Mouse (Mus musculus): Measurements from ENCODE around the gene Slc2a2. TPM values are rescaled to one million over a fixed set of nuclear protein-coding genes. Genes with fewer than 3 reads are reported as not detected.

Slc2a2 gene
- polyA plus RNA-seq (2014; fragmentation: Nextera tagmentation; extraction: Ambion mirVana), result 15.4 and 19.5 TPM in 2 replicates

- 0 out of 2 replicates have a peak, but pooled peaks have one; percentile 29 for ATAC-seq (replicated peaks; ENCODE audit: low FRiP score)
- Histone ChIP-seq H3K4me1 (replicated peaks; ENCODE audit: control insufficient read depth, insufficient read depth, low read length) (no peaks in the 10 kb centered on the region), H3K27ac (ENCODE audit: low read depth, low read length) (no peak within 1 kb of the TSS; the same call in 1 of the 2 replicates), H3K9ac (ENCODE audit: low read depth, low read length) (no peak within 1 kb of the TSS), H3K4me3 (ENCODE audit: low read depth, low read length) (peak within 1 kb of the TSS; percentile 35), H3K4me2 (peak within 1 kb of the TSS; percentile 42), H3K9me3 (ENCODE audit: control insufficient read depth, low read length) (no peaks in the 10 kb centered on the region), H3K36me3 (ENCODE audit: control insufficient read depth, insufficient read depth, low read length) (no peaks in the 10 kb centered on the region), H3K27me3 (replicated peaks; ENCODE audit: control insufficient read depth, insufficient read depth, low read length) (no peaks in the 10 kb centered on the region)
- WGBS, result 81% methylated on average over 2 of the region's 2 CpGs
- no peak for DNase-seq (ENCODE audit: low spot score)
Observed at GRCm38 (mm10) chr3:28697797-28698196, at the start of gene Slc2a2. Slc2a2 (plus strand) TSS chr3:28697903.

- H3K27ac ChIP-seq (ENCODE audit: low read depth, low read length), result no peak overlapping the region
- H3K27me3 ChIP-seq (replicated peaks; ENCODE audit: control insufficient read depth, insufficient read depth, low read length), result no peaks in the 10 kb centered on the region
- H3K36me3 ChIP-seq (ENCODE audit: control insufficient read depth, insufficient read depth, low read length), result no peaks in the 10 kb centered on the region
- ATAC-seq (replicated peaks; ENCODE audit: low FRiP score), result no peak
- H3K9me3 ChIP-seq (ENCODE audit: control insufficient read depth, low read length), result no peaks in the 10 kb centered on the region
- H3K4me3 ChIP-seq (ENCODE audit: low read depth, low read length), result no peak overlapping the region
- DNase-seq (ENCODE audit: low spot score), result no peak
- H3K4me2 ChIP-seq, result no peak overlapping the region
- 78% methylated on average over 3 of the region's 3 CpGs for WGBS
- no peaks in the 10 kb centered on the region for H3K4me1 ChIP-seq (replicated peaks; ENCODE audit: control insufficient read depth, insufficient read depth, low read length)
- no peak overlapping the region for H3K9ac ChIP-seq (ENCODE audit: low read depth, low read length)
Observed at GRCm38 (mm10) chr3:28652574-28652973, 45.1 kb upstream of the Slc2a2 start.

- ATAC-seq (replicated peaks; ENCODE audit: low FRiP score), result no peak
- H3K9ac ChIP-seq (ENCODE audit: low read depth, low read length), result no peak overlapping the region
- no peak overlapping the region for H3K27ac ChIP-seq (ENCODE audit: low read depth, low read length)
- WGBS, result 76% methylated on average over 3 of the region's 3 CpGs
- DNase-seq (ENCODE audit: low spot score), result no peak
- H3K36me3 ChIP-seq (ENCODE audit: control insufficient read depth, insufficient read depth, low read length), result no peaks in the 10 kb centered on the region
- no peaks in the 10 kb centered on the region for H3K27me3 ChIP-seq (replicated peaks; ENCODE audit: control insufficient read depth, insufficient read depth, low read length)
- no peaks in the 10 kb centered on the region for H3K9me3 ChIP-seq (ENCODE audit: control insufficient read depth, low read length)
- no peaks in the 10 kb centered on the region for H3K4me1 ChIP-seq (replicated peaks; ENCODE audit: control insufficient read depth, insufficient read depth, low read length)
- H3K4me3 ChIP-seq (ENCODE audit: low read depth, low read length), result no peak overlapping the region
- H3K4me2 ChIP-seq, result no peak overlapping the region
Observed at GRCm38 (mm10) chr3:28653043-28653442, 44.7 kb upstream of the Slc2a2 start.

GRCm38 (mm10) chr3:28654740-28655139 is 43.0 kb upstream of the Slc2a2 start:
- Histone ChIP-seq H3K4me1 (replicated peaks; ENCODE audit: control insufficient read depth, insufficient read depth, low read length) (no peaks in the 10 kb centered on the region), H3K4me2 (no peak overlapping the region), H3K36me3 (ENCODE audit: control insufficient read depth, insufficient read depth, low read length) (no peaks in the 10 kb centered on the region), H3K9ac (ENCODE audit: low read depth, low read length) (no peak overlapping the region), H3K9me3 (ENCODE audit: control insufficient read depth, low read length) (no peaks in the 10 kb centered on the region), H3K27ac (ENCODE audit: low read depth, low read length) (no peak overlapping the region), H3K27me3 (replicated peaks; ENCODE audit: control insufficient read depth, insufficient read depth, low read length) (no peaks in the 10 kb centered on the region), H3K4me3 (ENCODE audit: low read depth, low read length) (no peak overlapping the region)
- ATAC-seq (replicated peaks; ENCODE audit: low FRiP score) (no peak), DNase-seq (ENCODE audit: low spot score) (no peak)

- H3K27me3 ChIP-seq (replicated peaks; ENCODE audit: control insufficient read depth, insufficient read depth, low read length), result no peaks in the 10 kb centered on the region
- no peak overlapping the region for H3K27ac ChIP-seq (ENCODE audit: low read depth, low read length)
- no peak overlapping the region for H3K4me3 ChIP-seq (ENCODE audit: low read depth, low read length)
- H3K4me2 ChIP-seq, result no peak overlapping the region
- H3K4me1 ChIP-seq (replicated peaks; ENCODE audit: control insufficient read depth, insufficient read depth, low read length), result no peaks in the 10 kb centered on the region
- WGBS, result 50% methylated on average over 1 of the region's 1 CpGs
- H3K36me3 ChIP-seq (ENCODE audit: control insufficient read depth, insufficient read depth, low read length), result no peaks in the 10 kb centered on the region
- H3K9me3 ChIP-seq (ENCODE audit: control insufficient read depth, low read length), result no peaks in the 10 kb centered on the region
- no peak for ATAC-seq (replicated peaks; ENCODE audit: low FRiP score)
- no peak for DNase-seq (ENCODE audit: low spot score)
- no peak overlapping the region for H3K9ac ChIP-seq (ENCODE audit: low read depth, low read length)
Observed at GRCm38 (mm10) chr3:28658349-28658748, 39.4 kb upstream of the Slc2a2 start.

GRCm38 (mm10) chr3:28680851-28681250 is 16.9 kb upstream of the Slc2a2 start:
- H3K9ac ChIP-seq (ENCODE audit: low read depth, low read length), result no peak overlapping the region
- no peak for DNase-seq (ENCODE audit: low spot score)
- no peak overlapping the region for H3K27ac ChIP-seq (ENCODE audit: low read depth, low read length)
- no peak overlapping the region for H3K4me3 ChIP-seq (ENCODE audit: low read depth, low read length)
- WGBS, result 75% methylated on average over 7 of the region's 7 CpGs
- no peaks in the 10 kb centered on the region for H3K4me1 ChIP-seq (replicated peaks; ENCODE audit: control insufficient read depth, insufficient read depth, low read length)
- no peaks in the 10 kb centered on the region for H3K9me3 ChIP-seq (ENCODE audit: control insufficient read depth, low read length)
- no peaks in the 10 kb centered on the region for H3K36me3 ChIP-seq (ENCODE audit: control insufficient read depth, insufficient read depth, low read length)
- H3K4me2 ChIP-seq, result no peak overlapping the region
- no peaks in the 10 kb centered on the region for H3K27me3 ChIP-seq (replicated peaks; ENCODE audit: control insufficient read depth, insufficient read depth, low read length)
- no peak for ATAC-seq (replicated peaks; ENCODE audit: low FRiP score)

- ATAC-seq (replicated peaks; ENCODE audit: low FRiP score) (peak; percentile 51; the same call in 1 of the 2 replicates), DNase-seq (ENCODE audit: low spot score) (no peak)
- Histone ChIP-seq H3K4me3 (ENCODE audit: low read depth, low read length) (no peak overlapping the region), H3K9me3 (ENCODE audit: control insufficient read depth, low read length) (no peaks in the 10 kb centered on the region), H3K9ac (ENCODE audit: low read depth, low read length) (no peak overlapping the region), H3K36me3 (ENCODE audit: control insufficient read depth, insufficient read depth, low read length) (no peaks in the 10 kb centered on the region), H3K27ac (ENCODE audit: low read depth, low read length) (no peak overlapping the region), H3K4me1 (replicated peaks; ENCODE audit: control insufficient read depth, insufficient read depth, low read length) (no peaks in the 10 kb centered on the region), H3K4me2 (no peak overlapping the region), H3K27me3 (replicated peaks; ENCODE audit: control insufficient read depth, insufficient read depth, low read length) (no peaks in the 10 kb centered on the region)
- whole genome bisulfite sequencing, result 48% methylated on average over 6 of the region's 6 CpGs
Observed at GRCm38 (mm10) chr3:28681866-28682265, 15.8 kb upstream of the Slc2a2 start.

- no peak for DNase-seq (ENCODE audit: low spot score)
- Histone ChIP-seq H3K36me3 (ENCODE audit: control insufficient read depth, insufficient read depth, low read length) (no peaks in the 10 kb centered on the region), H3K27me3 (replicated peaks; ENCODE audit: control insufficient read depth, insufficient read depth, low read length) (no peaks in the 10 kb centered on the region), H3K27ac (ENCODE audit: low read depth, low read length) (no peak overlapping the region), H3K4me3 (ENCODE audit: low read depth, low read length) (no peak overlapping the region), H3K4me1 (replicated peaks; ENCODE audit: control insufficient read depth, insufficient read depth, low read length) (no peaks in the 10 kb centered on the region), H3K9ac (ENCODE audit: low read depth, low read length) (no peak overlapping the region), H3K9me3 (ENCODE audit: control insufficient read depth, low read length) (no peaks in the 10 kb centered on the region), H3K4me2 (no peak overlapping the region)
- ATAC-seq (replicated peaks; ENCODE audit: low FRiP score), result no peak
- 66% methylated on average over 3 of the region's 3 CpGs for WGBS
Observed at GRCm38 (mm10) chr3:28682411-28682810, 15.3 kb upstream of the Slc2a2 start.

GRCm38 (mm10) chr3:28685510-28685909 is 12.2 kb upstream of the Slc2a2 start:
- DNase-seq (ENCODE audit: low spot score), result no peak
- H3K9ac ChIP-seq (ENCODE audit: low read depth, low read length), result no peak overlapping the region
- no peak overlapping the region for H3K27ac ChIP-seq (ENCODE audit: low read depth, low read length)

More at GRCm38 (mm10) chr3:28685510-28685909, 12.2 kb upstream of the Slc2a2 start:
- H3K36me3 ChIP-seq (ENCODE audit: control insufficient read depth, insufficient read depth, low read length), result no peaks in the 10 kb centered on the region
- H3K27me3 ChIP-seq (replicated peaks; ENCODE audit: control insufficient read depth, insufficient read depth, low read length), result no peaks in the 10 kb centered on the region
- no peak overlapping the region for H3K4me2 ChIP-seq
- no peaks in the 10 kb centered on the region for H3K4me1 ChIP-seq (replicated peaks; ENCODE audit: control insufficient read depth, insufficient read depth, low read length)
- 39% methylated on average over 2 of the region's 2 CpGs for WGBS
- no peak for ATAC-seq (replicated peaks; ENCODE audit: low FRiP score)
- no peaks in the 10 kb centered on the region for H3K9me3 ChIP-seq (ENCODE audit: control insufficient read depth, low read length)
- no peak overlapping the region for H3K4me3 ChIP-seq (ENCODE audit: low read depth, low read length)
